Mouse (Mus musculus) forebrain, embryonic 14.5 days (tissue): ENCODE results near the gene A630023A22Rik. TPM values are rescaled to one million over a fixed set of nuclear protein-coding genes. Genes with fewer than 3 reads are reported as not detected.
A peak's percentile ranks its signal among the peaks of the same experiment; 100 is the strongest.

Source experiments
- ATAC-seq: fragments of 200-750 bp; cut with Nextera tagmentation; 2 replicates; pipeline ENCODE4 v1.8.0; 2017; ENCODE audit warnings: mild to moderate bottlenecking, moderate library complexity
- DNase-seq: peaks from one replicate; pipeline ENCODE4 v3.0.0-alpha.2; 2015; ENCODE audit warnings: low spot score
- H3K27ac ChIP-seq: fragments of 300-500 bp; sonication (generic); 2 replicates; pipeline ENCODE4 v1.5.1; 2014; ENCODE audit warnings: low read depth, mild to moderate bottlenecking, control low read depth, low read length, moderate library complexity
- H3K27me3 ChIP-seq: fragments of 300-500 bp; sonication (generic); replicated peaks from 2 replicates; pipeline ENCODE4 v1.6.1; 2014; ENCODE audit warnings: low read length, control low read depth, mixed read lengths; ENCODE audit not compliant: control insufficient read depth, insufficient read depth
- H3K36me3 ChIP-seq: fragments of 300-500 bp; sonication (generic); 2 replicates; pipeline ENCODE4 v1.6.1; 2014; ENCODE audit warnings: low read length, control low read depth; ENCODE audit not compliant: control insufficient read depth, insufficient read depth
- H3K4me1 ChIP-seq: fragments of 300-500 bp; sonication (generic); 2 replicates; pipeline ENCODE4 v1.6.1; 2014; ENCODE audit warnings: antibody characterized with exemption, low read length, control low read depth; ENCODE audit not compliant: control insufficient read depth, insufficient read depth
- H3K4me2 ChIP-seq: fragments of 300-500 bp; sonication (generic); 2 replicates; pipeline ENCODE4 v1.6.1; 2014; ENCODE audit warnings: mild to moderate bottlenecking, control low read depth, low read length
- H3K4me3 ChIP-seq: fragments of 300-500 bp; sonication (generic); 2 replicates; pipeline ENCODE4 v1.5.1; 2014; ENCODE audit warnings: low read depth, low read length, control low read depth
- H3K9ac ChIP-seq: fragments of 300-500 bp; sonication (generic); 2 replicates; pipeline ENCODE4 v1.6.1; 2014; ENCODE audit warnings: mild to moderate bottlenecking, low read length, control low read depth, moderate library complexity
- H3K9me3 ChIP-seq: fragments of 300-500 bp; sonication (generic); replicated peaks from 2 replicates; pipeline ENCODE4 v1.6.1; 2016; ENCODE audit warnings: low read length, control low read depth, mixed read lengths; ENCODE audit not compliant: control insufficient read depth
- WGBS: fragments of 180-500 bp; shearing (Covaris S2); extraction: QIAGEN DNeasy Blood & Tissue Kit; methylation state at CpG from one replicate; pipeline ENCODE4 v1.1.7; 2014; 5-methylcytosine and 5-hydroxymethylcytosine counted together
- polyA plus RNA-seq: library from polyadenylated mRNA; unstranded; fragments of >200 nt; fragmentation: Nextera tagmentation; extraction: Ambion mirVana; gene quantifications from 2 replicates; pipeline ENCODE4 v1.2.1, GENCODE M21; 2014

A630023A22Rik gene
- polyA plus RNA-seq, 1 experiment from 2014 or later, result not detected

DNA sequence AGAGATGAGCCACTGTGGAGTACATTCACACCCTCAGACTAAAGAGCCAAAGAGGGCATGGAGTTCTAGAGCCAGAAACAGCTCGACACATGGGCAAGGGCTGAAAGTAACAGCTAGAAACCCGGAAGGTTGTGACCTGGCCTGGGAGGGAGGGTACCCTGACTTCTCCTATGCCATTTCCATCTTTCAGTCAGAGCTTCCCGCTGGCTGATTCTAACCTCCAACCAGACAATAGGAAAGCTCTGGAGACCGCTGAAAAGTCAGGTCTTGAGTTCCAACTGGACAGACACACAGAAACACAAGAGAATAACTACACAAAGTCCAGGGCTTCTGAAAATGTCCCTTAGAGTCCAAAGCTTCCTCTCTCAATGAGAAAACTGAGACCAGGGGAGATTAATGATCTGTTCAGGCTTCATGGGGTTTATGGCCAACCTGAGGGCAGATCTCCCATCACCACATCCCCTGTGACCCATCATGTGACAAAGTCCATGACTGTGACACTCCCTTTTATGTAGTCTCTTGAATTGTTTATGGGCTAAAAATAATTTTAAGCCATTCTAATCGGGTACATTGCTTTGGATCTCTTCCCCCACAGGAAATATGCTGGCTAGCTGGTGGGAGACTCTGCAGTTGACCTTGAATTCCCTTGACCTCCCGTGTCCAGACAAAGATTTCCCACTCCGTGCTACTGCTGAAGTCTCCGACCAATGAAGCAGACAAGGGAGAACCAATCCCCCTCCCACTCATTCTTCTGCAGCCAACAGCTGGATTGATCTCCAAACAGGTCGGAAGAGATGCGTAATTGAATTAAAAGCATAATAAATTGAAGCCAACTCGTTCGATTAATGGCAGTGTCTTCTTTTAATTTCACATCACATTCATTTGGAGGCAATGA, 17.7 kb upstream of the A630023A22Rik start:
- Histone ChIP-seq H3K4me3 (no peak overlapping the region), H3K27me3 (no peaks in the 10 kb centered on the region), H3K9ac (no peak overlapping the region), H3K27ac (no peak overlapping the region), H3K9me3 (no peaks in the 10 kb centered on the region), H3K4me2 (no peak overlapping the region), H3K4me1 (no peaks in the 10 kb centered on the region), H3K36me3 (no peaks in the 10 kb centered on the region)
- 84% methylated on average over 12 of the region's 12 CpGs for WGBS
- no peak for ATAC-seq
- DNase-seq, result no peak

DNA sequence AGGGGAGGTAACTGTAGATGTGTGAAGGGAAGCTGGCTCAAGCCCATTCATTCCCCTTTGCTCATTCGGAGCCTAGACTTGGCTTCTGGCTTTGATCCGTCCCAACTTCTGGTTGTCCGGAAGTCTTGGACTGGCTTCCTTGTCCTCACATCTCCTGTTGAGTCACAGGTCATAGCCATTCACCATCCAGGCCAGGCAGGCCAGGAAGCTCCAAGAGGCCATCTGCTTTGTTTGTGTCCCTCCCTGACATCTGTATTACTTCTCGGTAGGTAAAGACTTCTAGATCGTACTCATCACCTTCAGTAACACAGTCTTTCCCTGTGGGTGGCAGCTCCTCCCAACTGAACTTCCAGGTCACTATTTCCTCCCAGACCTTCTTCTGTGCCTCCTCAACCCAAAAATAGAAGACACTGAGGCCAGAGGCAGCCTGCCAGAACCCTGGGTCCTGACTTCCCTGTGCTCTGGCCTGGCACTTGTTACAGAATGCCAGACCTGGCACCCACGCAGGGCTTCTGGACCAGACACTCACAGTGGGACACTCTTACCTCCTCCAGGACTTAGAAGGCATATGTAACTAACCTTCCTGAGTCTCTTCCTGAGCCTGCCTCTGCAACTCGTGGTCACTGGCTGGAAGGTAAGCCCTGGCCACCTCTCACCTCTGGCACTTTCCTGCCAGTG, 16.6 kb upstream of the A630023A22Rik start:
- Histone ChIP-seq H3K4me3 (no peak overlapping the region), H3K4me2 (no peak overlapping the region), H3K27ac (no peak overlapping the region), H3K4me1 (no peaks in the 10 kb centered on the region), H3K36me3 (no peaks in the 10 kb centered on the region), H3K27me3 (no peaks in the 10 kb centered on the region), H3K9ac (no peak overlapping the region), H3K9me3 (no peaks in the 10 kb centered on the region)
- DNase-seq, result no peak
- WGBS, result 87% methylated on average over 7 of the region's 7 CpGs
- ATAC-seq, result no peak

DNA sequence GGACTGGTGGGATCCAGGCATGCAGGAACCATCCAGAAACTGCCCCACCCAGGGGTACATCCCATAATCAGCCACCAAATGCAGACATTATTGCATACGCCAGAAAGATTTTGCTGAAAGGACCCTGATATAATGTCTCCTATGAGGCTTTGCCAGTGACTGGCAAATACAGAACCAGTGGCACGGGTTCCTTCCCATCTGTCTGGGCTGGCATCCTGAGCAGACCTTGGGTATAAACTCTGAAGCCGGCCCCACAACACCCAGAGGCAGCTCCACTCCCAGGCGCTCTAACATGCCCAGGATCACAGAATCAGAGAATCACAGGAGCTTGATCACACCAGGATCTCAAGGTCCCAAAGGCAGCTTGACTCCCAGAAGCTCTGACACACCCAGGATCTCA, 11.8 kb upstream of the A630023A22Rik start:
- Histone ChIP-seq H3K27me3 (no peaks in the 10 kb centered on the region), H3K9me3 (no peaks in the 10 kb centered on the region), H3K27ac (no peak overlapping the region), H3K36me3 (no peaks in the 10 kb centered on the region), H3K9ac (no peak overlapping the region), H3K4me3 (no peak overlapping the region), H3K4me2 (no peak overlapping the region), H3K4me1 (no peaks in the 10 kb centered on the region)
- ATAC-seq (no peak), DNase-seq (no peak)
- 82% methylated on average over 4 of the region's 4 CpGs for WGBS

DNA sequence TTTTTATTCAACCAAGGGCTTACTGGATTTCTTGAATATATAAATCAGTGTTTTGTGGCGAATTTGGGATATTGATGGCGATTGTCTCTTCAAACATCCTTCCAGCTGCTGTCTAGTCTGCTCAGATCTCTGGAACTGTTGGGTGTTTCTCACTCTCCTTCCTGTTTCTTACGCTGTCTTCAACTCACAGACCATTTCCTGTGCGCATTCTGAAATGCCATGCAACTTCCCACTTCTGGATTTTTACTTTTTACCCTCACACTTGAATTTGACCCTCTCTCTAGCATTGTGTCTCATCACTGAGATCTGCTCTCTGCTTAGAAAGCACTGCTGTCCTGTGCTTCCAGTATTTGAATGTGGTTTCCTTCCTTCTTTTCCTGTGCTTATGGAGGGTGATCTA, 5.0 kb upstream of the A630023A22Rik start:
- no peaks in the 10 kb centered on the region for H3K4me1 ChIP-seq

DNA sequence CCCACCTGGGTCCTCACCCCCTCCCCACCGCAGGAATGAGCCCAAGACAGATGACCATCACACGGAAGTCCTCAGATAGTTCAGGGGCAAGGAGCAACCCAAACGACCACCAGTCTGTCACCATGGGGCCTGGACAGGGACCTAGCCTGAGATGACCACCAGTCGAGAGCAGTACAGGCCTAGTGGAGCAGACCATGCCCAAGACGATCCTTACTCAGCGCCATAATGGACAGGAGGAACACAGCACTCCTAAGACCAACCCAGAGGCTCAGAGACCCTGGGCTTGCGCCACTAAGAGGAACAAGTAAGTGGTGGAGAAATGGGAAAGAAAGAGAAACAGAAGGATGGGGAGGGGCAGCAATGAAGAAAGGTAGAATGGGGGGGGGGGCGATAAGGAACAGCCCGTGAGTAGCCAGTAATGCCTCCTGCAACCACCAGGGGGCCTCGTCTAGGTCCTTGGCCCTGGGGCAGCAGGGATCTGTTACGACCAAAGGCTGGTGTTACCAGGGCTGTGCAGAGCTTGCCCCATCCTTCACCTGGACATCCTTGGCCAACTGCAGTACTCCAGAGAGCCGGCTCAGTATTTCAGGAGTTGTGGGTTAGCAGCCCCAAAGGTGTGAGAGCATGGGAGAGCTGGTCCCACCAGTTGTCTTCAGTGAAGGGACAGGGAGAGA, 4.0 kb upstream of the A630023A22Rik start:
- no peak overlapping the region for H3K4me3 ChIP-seq
- 65% methylated on average over 11 of the region's 12 CpGs for WGBS
- no peaks in the 10 kb centered on the region for H3K9me3 ChIP-seq
- ATAC-seq (no peak), DNase-seq (no peak)
- no peaks in the 10 kb centered on the region for H3K27me3 ChIP-seq
- no peaks in the 10 kb centered on the region for H3K36me3 ChIP-seq
- H3K4me1 ChIP-seq, result no peaks in the 10 kb centered on the region
- no peak overlapping the region for H3K4me2 ChIP-seq
- no peak overlapping the region for H3K9ac ChIP-seq
- H3K27ac ChIP-seq, result no peak overlapping the region

More for the DNA sequence above, 5.0 kb upstream of the A630023A22Rik start:
- 81% methylated on average over 4 of the region's 4 CpGs for WGBS
- ATAC-seq, result no peak
- Histone ChIP-seq H3K9ac (no peak overlapping the region), H3K27ac (no peak overlapping the region), H3K4me3 (no peak overlapping the region), H3K27me3 (no peaks in the 10 kb centered on the region), H3K36me3 (no peaks in the 10 kb centered on the region), H3K4me2 (no peak overlapping the region), H3K9me3 (no peaks in the 10 kb centered on the region)
- no peak for DNase-seq

DNA sequence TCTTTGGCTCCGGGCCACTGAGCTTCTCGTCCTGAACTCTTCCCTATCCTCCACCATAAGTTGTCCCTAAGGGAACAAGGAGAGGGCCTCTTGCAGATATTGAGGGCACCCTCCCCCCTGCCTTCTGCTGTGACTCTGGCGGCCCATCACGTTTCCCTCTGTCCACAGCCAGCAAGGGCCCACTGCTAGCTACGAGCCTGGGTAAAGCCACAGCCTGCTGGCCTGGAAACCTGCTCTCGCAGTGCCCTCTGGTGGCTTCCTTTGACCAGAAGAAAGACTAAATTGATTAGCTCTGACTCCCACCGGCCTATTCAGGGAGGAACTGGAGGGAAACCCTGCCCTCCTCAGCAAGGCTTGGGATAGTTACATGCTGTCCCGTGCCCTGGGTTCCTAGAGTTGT, 2.3 kb upstream of the A630023A22Rik start:
- Histone ChIP-seq H3K9ac (no peak overlapping the region), H3K27ac (no peak overlapping the region), H3K27me3 (no peaks in the 10 kb centered on the region), H3K4me1 (no peaks in the 10 kb centered on the region), H3K4me3 (no peak overlapping the region), H3K36me3 (no peaks in the 10 kb centered on the region), H3K4me2 (no peak overlapping the region), H3K9me3 (no peaks in the 10 kb centered on the region)
- 29% methylated on average over 8 of the region's 8 CpGs for WGBS
- ATAC-seq (no peak), DNase-seq (peak; percentile 48)

DNA sequence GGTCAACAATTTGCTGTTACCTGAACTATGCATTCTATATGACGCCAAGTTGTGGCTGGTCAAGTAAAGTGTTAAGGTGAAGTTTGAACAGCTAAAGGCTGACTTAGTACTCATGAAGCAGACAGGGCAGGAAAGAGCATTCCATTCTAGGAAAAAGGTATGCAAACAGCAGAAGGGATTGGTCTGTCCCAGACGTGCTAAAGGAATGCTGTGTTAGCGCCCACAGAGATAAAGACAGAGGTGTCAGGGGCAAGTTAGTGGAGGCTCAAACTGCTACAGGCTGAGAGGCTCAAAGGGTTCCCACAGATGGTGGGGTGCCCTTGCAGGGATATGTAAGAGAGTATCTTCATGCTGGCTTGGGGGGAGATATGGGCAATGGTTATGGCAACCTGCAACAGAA, 1.3 kb upstream of the A630023A22Rik start:
- no peak for DNase-seq
- H3K36me3 ChIP-seq, result no peaks in the 10 kb centered on the region
- no peaks in the 10 kb centered on the region for H3K27me3 ChIP-seq
- ATAC-seq, result no peak
- H3K4me1 ChIP-seq, result no peaks in the 10 kb centered on the region
- H3K27ac ChIP-seq, result no peak overlapping the region
- WGBS, result 85% methylated on average over 3 of the region's 3 CpGs
- no peak overlapping the region for H3K4me2 ChIP-seq
- no peak overlapping the region for H3K9ac ChIP-seq
- H3K9me3 ChIP-seq, result no peaks in the 10 kb centered on the region
- no peak overlapping the region for H3K4me3 ChIP-seq

DNA sequence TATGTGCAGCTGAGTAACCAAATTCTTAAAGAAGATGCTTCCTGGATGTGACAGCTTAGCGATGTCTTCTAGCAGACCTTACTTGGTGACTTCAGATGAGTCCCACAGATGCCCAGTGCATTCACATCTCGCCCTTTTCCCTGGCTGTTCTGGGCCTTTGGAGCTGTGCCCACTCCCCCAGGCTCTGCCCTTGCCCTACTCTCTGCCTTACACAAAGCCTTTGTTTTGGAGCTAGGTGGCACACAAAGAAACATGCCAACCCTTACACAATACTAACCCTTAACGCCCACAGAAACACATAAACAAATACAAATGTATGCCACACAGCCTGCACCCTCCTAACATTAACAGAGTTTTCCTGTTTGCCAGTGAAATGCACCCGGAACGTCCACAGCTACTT, 6.4 kb downstream of the A630023A22Rik start:
- Histone ChIP-seq H3K27me3 (no peaks in the 10 kb centered on the region), H3K27ac (no peak overlapping the region), H3K9me3 (no peaks in the 10 kb centered on the region), H3K9ac (no peak overlapping the region), H3K4me1 (no peaks in the 10 kb centered on the region), H3K4me3 (no peak overlapping the region), H3K4me2 (no peak overlapping the region), H3K36me3 (no peaks in the 10 kb centered on the region)
- 73% methylated on average over 5 of the region's 5 CpGs for WGBS
- ATAC-seq, result no peak
- DNase-seq, result no peak
